Mouse (Mus musculus) kidney, embryonic 16.5 days (tissue): ENCODE data around the gene Fgfbp3. TPM values are rescaled to one million over a fixed set of nuclear protein-coding genes. Genes with fewer than 3 reads are reported as not detected.

Experiments used
- ATAC-seq: fragments of 200-750 bp; cut with Nextera tagmentation; 2 replicates; pipeline ENCODE4 v1.8.0; 2017; ENCODE audit warnings: moderate TSS enrichment; ENCODE audit not compliant: low FRiP score, low TSS enrichment
- H3K27ac ChIP-seq: fragments of 300-500 bp; sonication (generic); 2 replicates; pipeline ENCODE4 v1.5.1; 2014; ENCODE audit warnings: low read length
- H3K27me3 ChIP-seq: fragments of 300-500 bp; sonication (generic); 2 replicates; pipeline ENCODE4 v1.6.1; 2014; ENCODE audit warnings: low read length, control low read depth, mixed read lengths; ENCODE audit not compliant: insufficient read depth
- H3K36me3 ChIP-seq: fragments of 300-500 bp; sonication (generic); 2 replicates; pipeline ENCODE4 v1.6.1; 2014; ENCODE audit warnings: low read length, control low read depth, mixed read lengths; ENCODE audit not compliant: insufficient read depth
- H3K4me1 ChIP-seq: fragments of 300-500 bp; sonication (generic); 2 replicates; pipeline ENCODE4 v1.6.1; 2014; ENCODE audit warnings: low read length, control low read depth, mixed read lengths; ENCODE audit not compliant: insufficient read depth
- H3K4me2 ChIP-seq: fragments of 300-500 bp; sonication (generic); replicated peaks from 2 replicates; pipeline ENCODE4 v1.6.1; 2014; ENCODE audit warnings: low read depth, low read length
- H3K4me3 ChIP-seq: fragments of 300-500 bp; sonication (generic); 2 replicates; pipeline ENCODE4 v1.5.1; 2014; ENCODE audit warnings: mild to moderate bottlenecking, low read length
- H3K9ac ChIP-seq: fragments of 300-500 bp; sonication (generic); replicated peaks from 2 replicates; pipeline ENCODE4 v1.6.1; 2014; ENCODE audit warnings: low read length
- H3K9me3 ChIP-seq: fragments of 300-500 bp; sonication (generic); 2 replicates; pipeline ENCODE4 v1.6.1; 2016; ENCODE audit warnings: low read length, control low read depth
- WGBS: fragments of 180-500 bp; shearing (Covaris S2); extraction: QIAGEN DNeasy Blood & Tissue Kit; methylation state at CpG from one replicate; pipeline ENCODE4 v1.1.7; 2014; 5-methylcytosine and 5-hydroxymethylcytosine counted together
- polyA plus RNA-seq: library from polyadenylated mRNA; unstranded; fragments of >200 nt; fragmentation: Nextera tagmentation; extraction: Ambion mirVana; gene quantifications from 2 replicates; pipeline ENCODE4 v1.2.1, GENCODE M21; 2015

Fgfbp3 gene
- polyA plus RNA-seq, 1 experiment from 2014 or later: 5.8 TPM

DNA sequence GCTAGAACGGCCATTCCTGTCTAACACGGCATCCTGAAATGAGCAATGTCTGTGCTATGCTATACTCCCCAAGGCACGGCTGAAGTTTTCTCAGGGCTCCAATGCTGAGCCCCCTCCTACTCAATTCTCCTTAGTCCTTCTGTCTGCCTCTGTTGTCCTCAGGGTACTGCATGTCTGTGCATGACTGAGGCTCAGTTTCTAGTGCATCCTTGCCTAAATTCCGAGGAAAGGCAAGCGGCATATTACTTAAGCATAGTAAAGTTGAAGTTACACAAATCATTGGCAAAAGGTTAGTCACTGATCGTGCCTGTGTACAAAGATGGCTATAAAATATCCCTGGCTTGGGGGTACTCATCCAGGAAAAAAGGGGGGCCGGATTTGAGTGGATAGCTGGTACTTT lies 6.4 kb downstream of the Fgfbp3 start:
- Histone ChIP-seq H3K36me3 (no peaks in the 10 kb centered on the region), H3K27me3 (no peaks in the 10 kb centered on the region), H3K9me3 (no peaks in the 10 kb centered on the region), H3K27ac (no peak overlapping the region), H3K4me1 (peaks cover 4% of the 10 kb centered on the region; the same call in 1 of the 2 replicates), H3K4me2 (no peak overlapping the region), H3K9ac (no peak overlapping the region), H3K4me3 (no peak overlapping the region)
- ATAC-seq: no peak
- 63% methylated on average over 7 of the region's 7 CpGs for WGBS

DNA sequence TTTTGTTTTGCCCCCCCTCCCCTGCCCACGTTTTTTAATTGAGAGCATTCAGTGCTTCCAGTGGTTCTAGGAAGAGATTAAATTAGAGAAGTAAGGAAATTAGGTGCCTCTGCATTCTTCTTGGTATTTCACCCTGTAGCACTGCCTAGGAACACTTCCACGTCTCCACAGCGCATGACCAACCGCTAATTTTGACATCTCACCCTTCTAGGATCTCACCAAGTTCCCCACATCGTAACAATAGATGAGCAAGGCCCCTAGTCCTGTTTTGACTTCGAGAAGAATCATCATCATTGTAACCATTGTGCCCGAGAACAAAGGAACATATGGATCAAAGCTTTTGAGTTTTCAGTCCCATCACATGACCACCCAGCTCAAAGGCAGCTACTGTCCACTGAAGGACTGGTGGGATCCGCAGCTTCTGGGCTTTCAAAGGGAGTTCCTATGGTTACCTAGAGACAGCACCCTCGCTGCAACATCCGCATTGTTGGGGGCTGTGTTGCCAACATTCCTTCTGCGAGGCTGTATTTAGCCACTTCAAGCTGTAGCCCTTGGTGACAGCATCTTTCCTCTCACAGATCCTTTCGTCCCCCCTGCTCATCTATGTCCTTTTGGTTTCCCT lies 8.9 kb downstream of the Fgfbp3 start:
- 43% methylated on average over 12 of the region's 12 CpGs for WGBS
- H3K36me3 ChIP-seq: no peaks in the 10 kb centered on the region
- H3K27me3 ChIP-seq: no peaks in the 10 kb centered on the region
- H3K9me3 ChIP-seq: no peaks in the 10 kb centered on the region
- H3K4me1 ChIP-seq: no peaks in the 10 kb centered on the region
- H3K9ac ChIP-seq: no peak overlapping the region
- no peak for ATAC-seq
- no peak overlapping the region for H3K4me3 ChIP-seq
- H3K27ac ChIP-seq: no peak overlapping the region
- no peak overlapping the region for H3K4me2 ChIP-seq

DNA sequence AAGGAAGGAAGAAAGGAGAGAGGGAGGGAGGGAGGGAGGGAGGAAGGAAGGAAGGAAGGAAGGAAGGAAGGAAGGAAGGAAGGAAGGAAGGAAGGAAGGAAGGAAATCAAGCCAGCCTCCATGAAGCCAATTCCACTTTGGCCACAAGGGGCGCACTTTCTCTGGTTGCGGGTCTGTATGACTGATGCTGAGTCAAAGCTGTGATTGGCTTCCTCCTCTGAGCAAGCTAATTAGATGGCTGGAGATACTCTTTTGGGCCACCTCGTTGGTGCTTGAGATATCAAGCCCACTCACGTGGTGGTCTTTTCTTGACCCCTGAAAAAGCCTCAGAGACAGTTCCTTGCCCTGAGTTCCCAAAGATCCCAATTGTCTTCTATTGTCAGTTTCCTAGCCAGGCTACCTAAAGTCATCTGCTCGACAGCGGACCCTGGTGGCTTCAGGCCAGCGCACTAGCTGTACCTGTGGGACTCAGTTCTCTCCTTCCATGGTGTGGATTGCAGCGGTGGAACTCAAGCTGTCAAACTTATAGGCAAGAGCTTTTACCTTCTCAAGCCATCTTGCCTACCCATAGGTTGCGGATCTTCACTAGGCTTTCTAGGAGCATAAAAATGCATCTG lies 9.6 kb downstream of the Fgfbp3 start:
- no peak overlapping the region for H3K9ac ChIP-seq
- no peak for ATAC-seq
- 33% methylated on average over 9 of the region's 9 CpGs for WGBS
- no peaks in the 10 kb centered on the region for H3K9me3 ChIP-seq
- H3K4me2 ChIP-seq: no peak overlapping the region
- no peaks in the 10 kb centered on the region for H3K27me3 ChIP-seq
- no peak overlapping the region for H3K27ac ChIP-seq
- H3K4me1 ChIP-seq: no peaks in the 10 kb centered on the region
- H3K4me3 ChIP-seq: no peak overlapping the region
- no peaks in the 10 kb centered on the region for H3K36me3 ChIP-seq

DNA sequence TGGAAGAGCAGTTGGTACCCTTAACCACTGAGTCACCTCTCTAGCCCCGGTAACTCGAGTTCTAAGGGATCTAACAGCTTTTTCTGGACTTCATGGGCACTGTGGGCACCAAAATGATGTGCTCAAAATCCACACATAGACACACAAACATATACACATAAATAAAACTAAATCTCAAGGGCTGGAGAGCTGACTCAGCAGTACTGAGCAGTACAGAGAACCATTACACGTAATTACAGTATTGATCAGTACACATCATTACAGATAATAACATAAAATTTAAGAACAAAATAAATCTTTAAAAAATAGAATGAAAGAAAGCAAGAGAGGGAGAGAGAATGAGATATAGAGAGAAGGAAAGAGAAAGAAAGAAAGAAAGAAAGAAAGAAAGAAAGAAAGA lies 10.3 kb downstream of the Fgfbp3 start:
- no peak for ATAC-seq
- H3K27ac ChIP-seq: no peak overlapping the region
- H3K9me3 ChIP-seq: no peaks in the 10 kb centered on the region
- H3K4me2 ChIP-seq: no peak overlapping the region
- no peaks in the 10 kb centered on the region for H3K36me3 ChIP-seq
- no peaks in the 10 kb centered on the region for H3K27me3 ChIP-seq
- no peak overlapping the region for H3K4me3 ChIP-seq
- H3K4me1 ChIP-seq: no peaks in the 10 kb centered on the region
- no peak overlapping the region for H3K9ac ChIP-seq
- 65% methylated on average over 3 of the region's 3 CpGs for WGBS

DNA sequence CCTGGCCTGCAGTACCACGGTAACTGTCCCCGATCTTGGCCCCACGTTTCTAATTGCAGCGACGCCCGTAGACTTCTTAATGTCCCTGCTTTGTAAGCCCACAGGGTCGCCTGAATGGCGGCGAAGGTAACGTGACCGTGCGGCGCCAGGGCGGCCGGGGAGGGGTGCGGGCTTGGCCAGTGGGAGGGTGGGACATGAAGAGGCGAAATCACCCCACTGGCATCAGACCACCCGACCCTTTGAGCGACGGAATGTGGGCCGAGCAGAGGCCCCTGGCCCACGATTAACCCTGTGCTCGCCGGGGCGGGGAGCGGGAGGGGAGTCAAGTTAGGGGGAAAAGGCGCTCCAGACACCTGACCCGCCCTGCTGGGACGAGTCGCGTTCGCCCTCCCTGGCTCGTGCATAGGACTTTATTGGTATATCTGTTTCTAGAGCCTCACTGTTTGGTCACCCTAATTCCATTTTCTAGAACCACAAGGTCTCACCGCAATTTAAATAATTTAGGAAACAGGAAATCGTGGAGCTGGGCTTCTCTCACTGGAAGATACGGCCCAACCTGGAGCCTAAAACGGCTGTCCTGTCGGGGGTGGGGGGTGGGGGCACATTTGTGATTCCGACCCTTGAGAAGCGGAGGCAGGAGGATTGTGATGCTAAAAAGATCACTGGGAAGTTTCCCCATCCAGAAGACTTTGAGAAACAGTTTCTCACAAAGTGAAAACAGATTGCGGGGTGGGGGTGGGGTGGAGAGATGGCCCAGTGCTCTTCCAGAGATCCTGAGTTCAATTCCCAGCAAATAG lies 15.0 kb downstream of the Fgfbp3 start:
- Histone ChIP-seq H3K27ac (peak overlapping the region; percentile 20; the same call in 1 of the 2 replicates), H3K27me3 (no peaks in the 10 kb centered on the region)
- ATAC-seq: peak; percentile 83

DNA sequence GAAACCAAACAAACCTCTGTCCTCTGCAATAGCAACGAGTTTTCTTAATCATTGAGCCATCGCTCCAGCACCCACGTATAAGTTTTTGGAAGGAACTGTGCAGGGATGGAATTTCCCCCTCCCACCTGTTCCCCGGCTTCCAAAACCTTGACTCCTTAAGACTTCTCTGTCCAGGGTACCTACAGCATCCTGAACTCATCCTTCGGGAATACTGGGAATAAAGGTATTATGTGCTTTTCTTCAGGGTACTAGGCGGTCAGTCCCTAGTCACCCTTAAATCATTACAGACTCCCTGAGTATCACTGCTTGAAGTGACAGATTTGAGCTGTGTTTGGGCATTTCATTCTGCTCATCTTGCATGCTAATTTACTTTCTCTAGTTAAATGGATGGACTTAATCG lies 16.0 kb downstream of the Fgfbp3 start:
- Histone ChIP-seq H3K9ac (no peak overlapping the region), H3K27ac (no peak overlapping the region), H3K36me3 (no peaks in the 10 kb centered on the region), H3K9me3 (no peaks in the 10 kb centered on the region), H3K4me3 (no peak overlapping the region), H3K4me1 (no peaks in the 10 kb centered on the region), H3K27me3 (no peaks in the 10 kb centered on the region), H3K4me2 (peak overlapping the region; percentile 92)
- no peak for ATAC-seq
- WGBS: 41% methylated on average over 7 of the region's 7 CpGs

More for the DNA sequence above, 15.0 kb downstream of the Fgfbp3 start:
- Histone ChIP-seq H3K4me1 (no peaks in the 10 kb centered on the region), H3K4me2 (peak overlapping the region; percentile 92), H3K36me3 (no peaks in the 10 kb centered on the region), H3K9ac (peak overlapping the region; percentile 79), H3K4me3 (peak overlapping the region; percentile 66), H3K9me3 (no peaks in the 10 kb centered on the region)
- 2% methylated on average over 41 of the region's 41 CpGs for WGBS

DNA sequence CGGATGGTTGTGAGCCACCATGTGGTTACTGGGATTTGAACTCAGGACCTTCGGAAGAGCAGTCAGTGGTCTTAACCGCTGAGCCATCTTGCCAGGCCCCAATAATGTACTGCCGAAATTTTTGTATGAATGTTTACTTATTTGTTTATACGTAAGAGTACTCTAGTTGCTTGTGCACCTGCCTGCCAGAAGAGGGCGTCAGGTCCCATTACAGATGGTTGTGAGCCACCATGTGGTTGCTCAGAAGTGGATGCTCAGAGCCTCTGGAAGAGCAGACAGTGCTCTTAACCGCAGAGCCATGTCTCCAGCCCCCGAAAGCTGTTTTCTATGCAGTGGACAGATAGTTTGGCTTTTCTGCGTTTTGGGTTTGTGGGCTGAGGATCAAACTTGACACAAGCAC lies 21.6 kb downstream of the Fgfbp3 start:
- no peak overlapping the region for H3K4me2 ChIP-seq
- H3K27ac ChIP-seq: no peak overlapping the region
- no peak for ATAC-seq
- H3K36me3 ChIP-seq: peaks cover 14% of the 10 kb centered on the region
- WGBS: 50% methylated on average over 9 of the region's 9 CpGs
- H3K4me1 ChIP-seq: no peaks in the 10 kb centered on the region; the same call in 1 of the 2 replicates
- H3K4me3 ChIP-seq: no peak overlapping the region
- no peaks in the 10 kb centered on the region for H3K27me3 ChIP-seq
- H3K9me3 ChIP-seq: no peaks in the 10 kb centered on the region
- no peak overlapping the region for H3K9ac ChIP-seq

DNA sequence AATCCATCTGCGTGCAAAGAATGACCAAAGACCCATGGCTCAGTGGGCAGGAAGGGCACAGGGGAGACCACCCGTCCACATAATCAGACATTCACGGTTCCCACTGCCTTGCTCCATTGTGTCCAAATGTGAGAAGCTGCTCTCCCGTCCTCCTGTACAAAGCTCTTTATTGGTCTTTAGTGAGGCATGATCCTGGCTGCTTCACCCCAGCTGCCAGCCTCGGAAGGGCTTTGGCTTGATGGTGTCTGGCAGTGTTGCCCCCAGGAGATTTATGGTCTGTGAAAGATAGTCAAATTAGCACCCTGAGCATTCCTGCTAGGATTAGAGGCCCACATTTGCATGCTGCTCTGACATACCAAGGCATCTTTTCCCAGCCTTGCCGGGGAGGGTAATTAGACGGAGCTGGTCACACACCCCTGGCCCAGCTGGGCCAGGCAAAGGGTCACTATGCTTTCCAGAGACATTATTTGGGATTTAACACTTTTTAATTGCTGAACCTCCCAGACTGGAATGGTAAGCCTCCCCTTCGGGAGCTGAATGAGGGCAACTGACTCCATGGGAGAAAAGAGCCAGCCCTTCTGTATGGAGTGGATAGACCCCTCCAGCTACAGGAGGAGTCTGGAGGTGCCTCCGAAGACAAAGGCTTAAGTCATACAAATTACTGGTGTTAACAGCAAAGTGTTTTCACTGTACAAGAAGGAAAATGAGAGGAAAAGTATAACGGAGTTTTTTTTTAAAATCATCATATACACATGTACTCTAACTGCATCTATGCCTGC lies 22.4 kb downstream of the Fgfbp3 start:
- H3K9ac ChIP-seq: no peak overlapping the region
- no peaks in the 10 kb centered on the region for H3K27me3 ChIP-seq
- no peaks in the 10 kb centered on the region; the same call in 1 of the 2 replicates for H3K4me1 ChIP-seq
- WGBS: 19% methylated on average over 10 of the region's 10 CpGs
- no peaks in the 10 kb centered on the region for H3K9me3 ChIP-seq
- ATAC-seq: peak; percentile 44; the same call in 1 of the 2 replicates
- no peak overlapping the region for H3K4me3 ChIP-seq
- H3K36me3 ChIP-seq: peaks cover 14% of the 10 kb centered on the region
- H3K4me2 ChIP-seq: no peak overlapping the region
- H3K27ac ChIP-seq: no peak overlapping the region

DNA sequence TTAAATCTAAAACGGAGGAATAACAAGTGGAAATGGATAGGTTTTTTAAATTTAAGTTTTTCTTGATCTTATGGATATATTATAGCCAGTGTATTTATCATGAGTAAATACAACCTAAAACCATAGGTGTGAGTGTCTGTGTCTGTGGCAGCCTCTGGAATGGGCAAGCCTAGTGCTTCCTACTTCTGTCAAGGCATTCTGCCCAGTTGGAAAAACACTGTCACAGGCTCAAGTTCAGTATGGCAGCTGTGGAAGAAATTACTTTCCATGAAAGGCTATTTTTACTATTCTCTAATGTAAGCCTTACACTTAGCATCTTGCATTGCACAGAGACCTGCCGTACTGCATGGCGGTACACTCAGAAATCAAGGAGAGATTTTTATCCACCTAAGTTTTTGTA lies 27.7 kb downstream of the Fgfbp3 start:
- peaks cover 50% of the 10 kb centered on the region for H3K36me3 ChIP-seq
- no peak overlapping the region for H3K4me2 ChIP-seq
- no peak overlapping the region for H3K27ac ChIP-seq
- no peaks in the 10 kb centered on the region; the same call in 1 of the 2 replicates for H3K4me1 ChIP-seq
- ATAC-seq: no peak
- 92% methylated on average over 3 of the region's 3 CpGs for WGBS
- no peak overlapping the region for H3K9ac ChIP-seq
- H3K4me3 ChIP-seq: no peak overlapping the region
- H3K9me3 ChIP-seq: no peaks in the 10 kb centered on the region
- no peaks in the 10 kb centered on the region for H3K27me3 ChIP-seq
